Mouse (Mus musculus) stomach, postnatal 0 days (tissue): ENCODE measurements around the gene Olfr1120.
"Not testable (repeated sequence)": the region's sequence is repeated elsewhere in the genome, so short reads cannot be mapped to it uniquely, and the experiment has no call there.

ENCODE experiments used
- CTCF ChIP-seq: IDR thresholded peaks from 2 replicates; pipeline ENCODE4 v1.5.1; 2016; ENCODE audit warnings: antibody characterized with exemption, low read depth, mild to moderate bottlenecking, moderate library complexity
- EP300 ChIP-seq: optimal IDR thresholded peaks from 2 replicates; pipeline ENCODE3; 2016; ENCODE audit warnings: antibody characterized with exemption

GRCm38 (mm10) chr2:87394686-87395085 lies 40.1 kb downstream of the Olfr1120 start:
- not testable (repeated sequence) for TF ChIP-seq EP300
- peak; percentile 8; the same call in 1 of the 2 replicates for TF ChIP-seq CTCF
